Mouse (Mus musculus) embryonic facial prominence, embryonic 13.5 days (tissue): ENCODE data around the gene Slc22a13. TPM values are rescaled to one million over a fixed set of nuclear protein-coding genes. Genes with fewer than 3 reads are reported as not detected.
"Not testable (repeated sequence)": the region's sequence is repeated elsewhere in the genome, so short reads cannot be mapped to it uniquely, and the experiment has no call there.

Experiments
- ATAC-seq: fragments of 200-750 bp; cut with Nextera tagmentation; 2 replicates; pipeline ENCODE4 v1.8.0; 2017; ENCODE audit warnings: low read depth; ENCODE audit not compliant: insufficient number of reproducible peaks, insufficient read depth, low FRiP score, low TSS enrichment
- H3K27ac ChIP-seq: fragments of 300-500 bp; sonication (generic); 2 replicates; pipeline ENCODE4 v1.5.1; 2015; ENCODE audit warnings: moderate library complexity, mild to moderate bottlenecking, inconsistent platforms
- H3K27me3 ChIP-seq: fragments of 300-500 bp; sonication (generic); 2 replicates; pipeline ENCODE4 v1.6.1; 2015; ENCODE audit warnings: mild to moderate bottlenecking, inconsistent platforms
- H3K36me3 ChIP-seq: fragments of 300-500 bp; sonication (generic); 2 replicates; pipeline ENCODE4 v1.6.1; 2015; ENCODE audit warnings: mild to moderate bottlenecking, inconsistent platforms
- H3K4me1 ChIP-seq: fragments of 300-500 bp; sonication (generic); 2 replicates; pipeline ENCODE4 v1.6.1; 2015; ENCODE audit warnings: inconsistent platforms
- H3K4me2 ChIP-seq: fragments of 300-500 bp; sonication (generic); 2 replicates; pipeline ENCODE4 v1.6.1; 2015; ENCODE audit warnings: moderate library complexity, mild to moderate bottlenecking, inconsistent platforms
- H3K4me3 ChIP-seq: fragments of 300-500 bp; sonication (generic); 2 replicates; pipeline ENCODE4 v1.5.1; 2015; ENCODE audit warnings: mild to moderate bottlenecking, inconsistent platforms
- H3K9ac ChIP-seq: fragments of 300-500 bp; sonication (generic); 2 replicates; pipeline ENCODE4 v1.6.1; 2015; ENCODE audit warnings: mild to moderate bottlenecking, inconsistent platforms
- H3K9me3 ChIP-seq: fragments of 300-500 bp; sonication (generic); 2 replicates; pipeline ENCODE4 v1.6.1; 2016; ENCODE audit warnings: inconsistent platforms
- WGBS: fragments of 180-500 bp; shearing (Covaris S2); methylation state at CpG from one replicate; pipeline ENCODE4 v1.1.7; 2015; ENCODE audit warnings: mixed read lengths; 5-methylcytosine and 5-hydroxymethylcytosine counted together
- polyA plus RNA-seq: library from polyadenylated mRNA; unstranded; fragments of >200 nt; fragmentation: Nextera tagmentation; extraction: Ambion mirVana; gene quantifications from 2 replicates; pipeline ENCODE4 v1.2.1, GENCODE M21; 2015

Gene Slc22a13
- polyA plus RNA-seq, 1 experiment from 2014 or later = not detected

GRCm38 (mm10) chr9:119231552-119231951, 22.7 kb upstream of the Slc22a13 start:
- no peaks in the 10 kb centered on the region for H3K9me3 ChIP-seq
- no peak overlapping the region for H3K4me2 ChIP-seq
- ATAC-seq = no peak
- H3K4me1 ChIP-seq = no peaks in the 10 kb centered on the region
- H3K4me3 ChIP-seq = no peak overlapping the region
- no peaks in the 10 kb centered on the region for H3K36me3 ChIP-seq
- WGBS = 93% methylated on average over 7 of the region's 7 CpGs
- no peak overlapping the region for H3K27ac ChIP-seq
- no peak overlapping the region for H3K9ac ChIP-seq
- no peaks in the 10 kb centered on the region for H3K27me3 ChIP-seq

- Histone ChIP-seq H3K9me3 (no peaks in the 10 kb centered on the region), H3K4me2 (no peak overlapping the region), H3K27ac (no peak overlapping the region), H3K9ac (no peak overlapping the region), H3K4me3 (no peak overlapping the region), H3K4me1 (no peaks in the 10 kb centered on the region), H3K36me3 (0 out of 2 replicates have a peak, but pooled peaks cover 5% of the 10 kb centered on the region), H3K27me3 (no peaks in the 10 kb centered on the region)
- no peak for ATAC-seq
- 90% methylated on average over 2 of the region's 2 CpGs for WGBS
These were observed 21.9 kb upstream of the Slc22a13 start for GRCm38 (mm10) chr9:119230829-119231228.

DNA sequence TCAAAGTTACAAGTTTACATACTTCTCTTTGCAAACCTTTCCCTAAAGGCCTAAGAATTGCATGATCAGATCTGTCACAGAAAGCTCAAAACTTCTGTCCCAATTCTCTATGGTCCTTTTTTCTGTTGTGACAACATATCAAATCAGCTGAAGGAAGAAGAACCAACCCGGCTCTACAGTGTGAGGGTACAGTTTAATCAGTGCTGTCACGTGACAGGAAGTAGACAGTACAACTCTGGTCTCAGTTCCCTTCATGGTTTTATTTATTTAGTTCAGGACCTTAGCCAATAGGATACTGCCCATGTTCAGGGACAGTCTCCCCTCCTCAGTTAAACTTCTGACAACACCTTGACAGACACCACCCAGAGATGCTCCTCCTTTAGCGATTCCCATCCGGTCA, 11.4 kb upstream of the Slc22a13 start:
- Histone ChIP-seq H3K36me3 (peaks cover 24% of the 10 kb centered on the region), H3K9ac (no peak overlapping the region), H3K27me3 (no peaks in the 10 kb centered on the region), H3K4me2 (no peak overlapping the region), H3K9me3 (peaks cover 4% of the 10 kb centered on the region; the same call in 1 of the 2 replicates), H3K4me1 (no peaks in the 10 kb centered on the region), H3K27ac (no peak overlapping the region), H3K4me3 (no peak overlapping the region)
- no peak for ATAC-seq
- WGBS = 86% methylated on average over 4 of the region's 4 CpGs

GRCm38 (mm10) chr9:119219667-119220066, 10.8 kb upstream of the Slc22a13 start:
- ATAC-seq = no peak
- no peak overlapping the region for H3K9ac ChIP-seq
- no peaks in the 10 kb centered on the region for H3K27me3 ChIP-seq
- no peaks in the 10 kb centered on the region for H3K4me1 ChIP-seq
- no peak overlapping the region for H3K27ac ChIP-seq
- WGBS = 73% methylated on average over 2 of the region's 2 CpGs
- peaks cover 3% of the 10 kb centered on the region; the same call in 1 of the 2 replicates for H3K9me3 ChIP-seq
- peaks cover 20% of the 10 kb centered on the region for H3K36me3 ChIP-seq
- no peak overlapping the region for H3K4me3 ChIP-seq
- H3K4me2 ChIP-seq = no peak overlapping the region

DNA sequence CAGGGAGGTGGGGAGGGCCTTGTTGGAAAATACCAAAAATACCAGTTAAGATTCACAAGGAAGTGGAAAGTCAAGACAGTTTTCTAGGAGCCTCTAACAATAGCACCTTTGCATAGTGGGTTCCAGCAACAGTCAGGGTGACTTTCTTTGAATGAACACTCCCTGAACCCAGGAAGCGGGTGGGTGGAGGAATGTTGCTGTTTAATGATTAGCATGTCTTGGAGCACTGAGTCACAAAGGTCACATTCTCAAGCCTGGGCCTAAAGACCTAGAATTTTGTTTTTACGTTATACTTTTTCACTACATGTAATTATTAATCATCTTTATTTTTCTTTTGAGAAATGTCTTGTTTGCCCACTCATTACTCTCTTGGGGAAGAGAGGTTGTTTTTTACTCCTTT, 6.4 kb upstream of the Slc22a13 start:
- not testable (repeated sequence) for H3K36me3 ChIP-seq, H3K4me2 ChIP-seq, ATAC-seq, H3K9ac ChIP-seq, H3K4me3 ChIP-seq, H3K9me3 ChIP-seq, H3K4me1 ChIP-seq, H3K27me3 ChIP-seq, H3K27ac ChIP-seq
- 92% methylated on average over 2 of the region's 2 CpGs for WGBS

- Histone ChIP-seq H3K4me1 (no peaks in the 10 kb centered on the region), H3K36me3 (peaks cover 6% of the 10 kb centered on the region; the same call in 1 of the 2 replicates), H3K27me3 (no peaks in the 10 kb centered on the region), H3K27ac (no peak overlapping the region), H3K4me3 (no peak overlapping the region), H3K9me3 (no peaks in the 10 kb centered on the region), H3K4me2 (no peak overlapping the region), H3K9ac (no peak overlapping the region)
- ATAC-seq = no peak
- 86% methylated on average over 6 of the region's 6 CpGs for WGBS
These were observed 5.7 kb upstream of the Slc22a13 start for GRCm38 (mm10) chr9:119214601-119215000.

DNA sequence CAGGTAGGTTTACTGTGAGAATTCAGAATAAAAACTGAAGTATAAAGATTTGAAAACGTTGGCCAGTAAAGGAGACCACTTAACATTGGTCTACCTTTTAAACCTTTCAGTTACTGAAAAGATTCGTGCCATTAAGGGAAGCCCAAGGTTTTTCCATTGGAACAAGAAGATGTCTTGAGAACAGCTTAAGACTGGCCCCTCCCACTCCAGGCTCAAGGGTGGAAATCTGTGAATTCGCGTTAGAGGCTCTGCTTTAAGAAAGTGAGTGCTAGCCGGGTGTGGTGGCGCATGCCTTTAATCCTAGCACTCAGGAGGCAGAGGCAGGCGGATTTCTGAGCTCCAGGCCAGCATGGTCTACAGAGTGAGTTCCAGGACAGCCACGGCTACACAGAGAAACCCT, 4.1 kb upstream of the Slc22a13 start:
- ATAC-seq = no peak
- Histone ChIP-seq H3K4me1 (no peaks in the 10 kb centered on the region), H3K27ac (no peak overlapping the region), H3K4me3 (no peak overlapping the region), H3K9ac (no peak overlapping the region), H3K36me3 (peaks cover 1% of the 10 kb centered on the region; the same call in 1 of the 2 replicates), H3K4me2 (no peak overlapping the region), H3K27me3 (no peaks in the 10 kb centered on the region), H3K9me3 (no peaks in the 10 kb centered on the region)
- 76% methylated on average over 8 of the region's 8 CpGs for WGBS

DNA sequence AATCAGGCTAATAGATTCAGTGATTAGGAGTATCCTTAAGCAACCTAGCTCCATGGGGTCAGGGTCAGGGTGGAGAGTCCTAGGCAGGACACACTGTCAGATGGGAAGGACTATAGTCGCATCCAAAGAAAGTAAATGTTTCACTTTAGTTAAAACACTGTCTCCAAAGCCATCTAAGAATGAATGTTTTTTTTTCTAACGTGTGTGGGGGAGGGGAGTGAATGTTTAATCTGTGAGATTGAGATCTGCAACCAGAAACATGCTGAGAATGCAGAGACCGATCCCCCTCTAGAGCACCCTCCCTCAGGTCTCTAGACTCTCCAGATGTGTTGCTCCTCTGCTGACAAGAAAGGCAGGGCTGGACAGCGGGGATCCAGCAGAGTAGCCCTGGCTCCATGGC, 1.8 kb downstream of the Slc22a13 start:
- ATAC-seq = no peak
- Histone ChIP-seq H3K36me3 (no peaks in the 10 kb centered on the region), H3K27ac (no peak overlapping the region), H3K4me3 (no peak overlapping the region), H3K4me2 (no peak overlapping the region), H3K27me3 (no peaks in the 10 kb centered on the region), H3K9ac (no peak overlapping the region), H3K4me1 (no peaks in the 10 kb centered on the region), H3K9me3 (no peaks in the 10 kb centered on the region)
- 66% methylated on average over 4 of the region's 4 CpGs for WGBS

- no peak overlapping the region for H3K9ac ChIP-seq
- H3K36me3 ChIP-seq = no peaks in the 10 kb centered on the region
- no peak for ATAC-seq
- no peaks in the 10 kb centered on the region for H3K9me3 ChIP-seq
- WGBS = 83% methylated on average over 2 of the region's 2 CpGs
- no peaks in the 10 kb centered on the region for H3K4me1 ChIP-seq
- no peak overlapping the region for H3K4me3 ChIP-seq
- no peak overlapping the region for H3K4me2 ChIP-seq
- H3K27me3 ChIP-seq = no peaks in the 10 kb centered on the region
- H3K27ac ChIP-seq = no peak overlapping the region
These were observed 2.2 kb downstream of the Slc22a13 start for GRCm38 (mm10) chr9:119206666-119207065.

DNA sequence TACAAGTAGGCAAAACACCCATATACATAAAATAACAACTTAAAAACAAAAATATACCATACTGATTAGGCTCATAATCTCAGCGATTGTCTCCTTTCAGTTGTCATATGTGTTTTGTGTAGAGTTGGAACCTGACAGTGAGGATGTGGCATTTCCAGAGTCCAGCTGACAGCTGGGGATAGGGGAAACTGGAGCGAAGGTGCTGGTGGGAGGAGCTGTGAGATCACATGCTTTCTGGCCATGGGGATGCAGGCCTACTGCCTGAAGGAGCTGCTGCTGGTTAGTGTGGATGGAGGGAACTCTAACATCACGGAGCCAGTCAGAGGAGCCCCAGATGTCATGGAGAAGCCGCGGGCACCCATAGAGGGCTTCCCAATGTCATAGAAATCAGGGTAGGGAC, 3.1 kb downstream of the Slc22a13 start:
- H3K36me3 ChIP-seq = no peaks in the 10 kb centered on the region
- H3K9ac ChIP-seq = no peak overlapping the region
- 90% methylated on average over 5 of the region's 5 CpGs for WGBS
- H3K9me3 ChIP-seq = no peaks in the 10 kb centered on the region
- no peak for ATAC-seq
- H3K4me3 ChIP-seq = no peak overlapping the region
- H3K4me2 ChIP-seq = no peak overlapping the region
- H3K4me1 ChIP-seq = no peaks in the 10 kb centered on the region
- no peaks in the 10 kb centered on the region for H3K27me3 ChIP-seq
- no peak overlapping the region for H3K27ac ChIP-seq

DNA sequence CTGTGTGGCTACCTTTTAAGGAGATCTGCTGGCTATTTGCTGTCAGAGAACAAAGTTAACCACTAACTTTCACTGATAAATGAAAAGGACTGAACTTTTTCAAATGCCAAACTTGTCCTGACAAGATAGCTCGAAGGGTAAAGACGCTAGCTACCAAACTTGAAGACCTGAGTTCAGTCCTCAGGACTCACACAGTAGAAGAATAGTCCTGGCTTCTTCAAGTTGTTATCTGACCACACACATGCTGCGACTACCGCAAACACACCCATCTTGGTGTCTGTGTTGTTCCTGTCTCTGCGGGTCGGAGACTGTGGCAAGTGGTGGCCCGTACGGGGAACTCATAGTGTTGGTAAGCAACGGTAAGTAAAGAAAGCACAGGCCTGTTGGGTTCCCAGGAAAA, 5.3 kb downstream of the Slc22a13 start:
- H3K4me1 ChIP-seq = no peaks in the 10 kb centered on the region
- H3K4me3 ChIP-seq = no peak overlapping the region
- no peak overlapping the region for H3K27ac ChIP-seq
- no peak for ATAC-seq
- no peaks in the 10 kb centered on the region for H3K27me3 ChIP-seq
- no peak overlapping the region for H3K4me2 ChIP-seq
- no peaks in the 10 kb centered on the region for H3K9me3 ChIP-seq
- no peaks in the 10 kb centered on the region for H3K36me3 ChIP-seq
- WGBS = 96% methylated on average over 9 of the region's 9 CpGs
- H3K9ac ChIP-seq = no peak overlapping the region

DNA sequence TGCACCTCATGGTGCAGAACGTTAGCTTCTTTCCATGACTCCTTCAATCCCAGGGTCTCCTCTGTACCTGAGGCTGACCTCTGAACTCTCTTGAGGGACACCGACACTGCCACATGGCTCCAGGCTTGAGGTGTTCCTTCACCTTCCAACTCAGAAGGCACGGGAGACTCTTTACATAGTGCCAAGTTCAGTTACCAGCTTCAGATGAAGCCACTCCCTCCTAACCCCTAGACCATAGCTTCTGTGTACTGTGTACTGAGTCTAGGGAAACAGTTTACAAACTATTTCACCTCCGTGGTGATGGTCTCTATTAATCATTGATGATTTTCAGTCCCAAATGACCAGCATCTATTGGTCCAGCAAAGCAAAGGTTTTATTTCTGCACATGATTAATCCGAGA, 7.2 kb downstream of the Slc22a13 start:
- no peak overlapping the region for H3K4me3 ChIP-seq

More for the DNA sequence above, 7.2 kb downstream of the Slc22a13 start:
- Histone ChIP-seq H3K4me2 (no peak overlapping the region), H3K9ac (no peak overlapping the region), H3K27me3 (no peaks in the 10 kb centered on the region), H3K27ac (no peak overlapping the region), H3K9me3 (no peaks in the 10 kb centered on the region), H3K36me3 (no peaks in the 10 kb centered on the region), H3K4me1 (no peaks in the 10 kb centered on the region)
- WGBS = 84% methylated on average over 5 of the region's 5 CpGs
- ATAC-seq = no peak
